Mouse (Mus musculus) spleen, adult 2 months (tissue): ENCODE results near the gene Pde2a. TPM values are rescaled to one million over a fixed set of nuclear protein-coding genes. Genes with fewer than 3 reads are reported as not detected.

Experiments
- DNase-seq, 2 experiments: peaks; one replicate each; pipeline versions ENCODE4 v3.0.0 to v3.0.0-alpha.2; 2012 to 2021; ENCODE audit warnings: low spot score in 2 of 2, low read depth in 1 of 2
- H3K27ac ChIP-seq: fragments of 200-500 bp; 2 replicates; pipeline ENCODE4 v1.5.1; 2012; ENCODE audit warnings: low read length, inconsistent platforms; ENCODE audit not compliant: insufficient read depth
- H3K27me3 ChIP-seq: fragments of 200-500 bp; 2 replicates; pipeline ENCODE4 v1.6.1; 2012; ENCODE audit warnings: mild to moderate bottlenecking, moderate library complexity, low read length, inconsistent platforms; ENCODE audit not compliant: control insufficient read depth, insufficient read depth
- H3K36me3 ChIP-seq: fragments of 200-500 bp; 2 replicates; pipeline ENCODE4 v1.6.1; 2012; ENCODE audit warnings: mild to moderate bottlenecking, low read length, inconsistent platforms; ENCODE audit not compliant: control insufficient read depth, insufficient read depth
- H3K4me1 ChIP-seq: fragments of 200-500 bp; 2 replicates; pipeline ENCODE4 v1.6.1; 2011; ENCODE audit warnings: inconsistent platforms; ENCODE audit not compliant: control insufficient read depth, insufficient read depth, insufficient read length
- H3K4me3 ChIP-seq: fragments of 200-500 bp; 2 replicates; pipeline ENCODE4 v1.5.1; 2011; ENCODE audit warnings: mild to moderate bottlenecking, inconsistent platforms; ENCODE audit not compliant: insufficient read depth, insufficient read length; ENCODE audit errors: extremely low read depth
- CTCF ChIP-seq: fragments of 200-500 bp; IDR thresholded peaks from 2 replicates; pipeline ENCODE4 v1.5.1; 2011; ENCODE audit warnings: mild to moderate bottlenecking, inconsistent platforms; ENCODE audit not compliant: insufficient read depth, insufficient read length, insufficient replicate concordance; ENCODE audit errors: extremely low read depth
- POLR2A ChIP-seq: fragments of 200-500 bp; IDR thresholded peaks from 2 replicates; pipeline ENCODE4 v1.6.1; 2011; ENCODE audit warnings: low read depth, low read length, inconsistent platforms
- WGBS: fragments of 180-500 bp; shearing (Covaris S2); methylation state at CpG from one replicate; pipeline ENCODE4 v1.1.7; 2018; 5-methylcytosine and 5-hydroxymethylcytosine counted together
- polyA plus RNA-seq: library from polyadenylated mRNA; depleted of rRNA; stranded (reverse); fragments of >200 nt; gene quantifications from 2 replicates; pipeline ENCODE4 v1.2.3, GENCODE M21; 2012

The Pde2a gene
- polyA plus RNA-seq, 1 experiment = 48.4 TPM

GRCm38 (mm10) chr7:101423970-101424369 is 2.5 kb downstream of the Pde2a start:
- peaks cover 1% of the 10 kb centered on the region; the same call in 1 of the 2 replicates for H3K27me3 ChIP-seq
- WGBS = 79% methylated on average over 6 of the region's 6 CpGs

GRCm38 (mm10) chr7:101426692-101427091 is 5.2 kb downstream of the Pde2a start:
- H3K27me3 ChIP-seq = 0 out of 2 replicates have a peak, but pooled peaks cover 1% of the 10 kb centered on the region
- no peak for DNase-seq
- H3K4me3 ChIP-seq = no peak overlapping the region
- H3K27ac ChIP-seq = no peak overlapping the region
- 72% methylated on average over 8 of the region's 8 CpGs for WGBS
- peaks cover 4% of the 10 kb centered on the region; the same call in 1 of the 2 replicates for H3K4me1 ChIP-seq
- no peaks in the 10 kb centered on the region for H3K36me3 ChIP-seq
- TF ChIP-seq POLR2A (no peak), CTCF (no peak)

More at GRCm38 (mm10) chr7:101423970-101424369, 2.5 kb downstream of the Pde2a start:
- H3K4me3 ChIP-seq = no peak overlapping the region
- TF ChIP-seq CTCF (no peak), POLR2A (no peak)
- H3K36me3 ChIP-seq = no peaks in the 10 kb centered on the region
- no peak for DNase-seq
- peaks cover 4% of the 10 kb centered on the region; the same call in 1 of the 2 replicates for H3K4me1 ChIP-seq
- H3K27ac ChIP-seq = no peak overlapping the region

- peak in 1 of 2 experiments; percentile 11 for DNase-seq
Observed at GRCm38 (mm10) chr7:101427736-101428135, 6.2 kb downstream of the Pde2a start.

GRCm38 (mm10) chr7:101435038-101435437 is 13.5 kb downstream of the Pde2a start:
- no peak for DNase-seq
- Histone ChIP-seq H3K4me3 (no peak overlapping the region), H3K27me3 (no peaks in the 10 kb centered on the region), H3K27ac (no peak overlapping the region), H3K36me3 (no peaks in the 10 kb centered on the region), H3K4me1 (no peaks in the 10 kb centered on the region)
- no peak for TF ChIP-seq POLR2A
- no peak for TF ChIP-seq CTCF
- WGBS = 80% methylated on average over 6 of the region's 6 CpGs

More at GRCm38 (mm10) chr7:101427736-101428135, 6.2 kb downstream of the Pde2a start:
- Histone ChIP-seq H3K27me3 (no peaks in the 10 kb centered on the region), H3K36me3 (no peaks in the 10 kb centered on the region), H3K4me1 (peaks cover 1% of the 10 kb centered on the region; the same call in 1 of the 2 replicates), H3K27ac (no peak overlapping the region), H3K4me3 (no peak overlapping the region)
- 15% methylated on average over 2 of the region's 2 CpGs for WGBS
- TF ChIP-seq POLR2A = no peak
- peak; percentile 70; the same call in 1 of the 2 replicates for TF ChIP-seq CTCF

- TF ChIP-seq CTCF = no peak
- no peak for TF ChIP-seq POLR2A
- no peak for DNase-seq
- Histone ChIP-seq H3K27ac (no peak overlapping the region), H3K27me3 (no peaks in the 10 kb centered on the region), H3K4me3 (no peak overlapping the region), H3K36me3 (no peaks in the 10 kb centered on the region), H3K4me1 (no peaks in the 10 kb centered on the region)
- WGBS = 9% methylated on average over 1 of the region's 1 CpGs
Observed at GRCm38 (mm10) chr7:101437876-101438275, 16.4 kb downstream of the Pde2a start.

GRCm38 (mm10) chr7:101443093-101443492 is 21.6 kb downstream of the Pde2a start:
- WGBS = 85% methylated on average over 10 of the region's 10 CpGs
- DNase-seq = no peak
- H3K4me3 ChIP-seq = no peak overlapping the region
- H3K4me1 ChIP-seq = no peaks in the 10 kb centered on the region
- H3K36me3 ChIP-seq = no peaks in the 10 kb centered on the region
- TF ChIP-seq CTCF (no peak), POLR2A (no peak)
- H3K27ac ChIP-seq = no peak overlapping the region
- H3K27me3 ChIP-seq = no peaks in the 10 kb centered on the region

- H3K27me3 ChIP-seq = no peaks in the 10 kb centered on the region
- H3K27ac ChIP-seq = no peak overlapping the region
- TF ChIP-seq CTCF = no peak
- TF ChIP-seq POLR2A = no peak
Observed at GRCm38 (mm10) chr7:101444211-101444610, 22.7 kb downstream of the Pde2a start.

More at GRCm38 (mm10) chr7:101444211-101444610, 22.7 kb downstream of the Pde2a start:
- Histone ChIP-seq H3K4me3 (no peak overlapping the region), H3K36me3 (no peaks in the 10 kb centered on the region), H3K4me1 (no peaks in the 10 kb centered on the region)
- no peak for DNase-seq
- 81% methylated on average over 4 of the region's 4 CpGs for WGBS
